Mouse (Mus musculus) C2C12 (cell line): Measurements from ENCODE around the gene A330070K13Rik.

ENCODE experiments used
- CEBPB ChIP-seq: IDR thresholded peaks from one replicate; pipeline ENCODE4 v1.6.1; 2011; ENCODE audit warnings: low read depth, mild to moderate bottlenecking, control low read depth, moderate library complexity
- CTCF ChIP-seq: IDR thresholded peaks from one replicate; pipeline ENCODE4 v1.5.1; 2011; ENCODE audit not compliant: control insufficient read depth, insufficient read depth, insufficient read length
- FOSL1 ChIP-seq: IDR thresholded peaks from one replicate; pipeline ENCODE4 v1.8.0; 2011; ENCODE audit warnings: mild to moderate bottlenecking, low read length; ENCODE audit not compliant: poor library complexity, insufficient read depth, severe bottlenecking
- MAX ChIP-seq: IDR thresholded peaks from one replicate; pipeline ENCODE4 v1.6.1; 2011; ENCODE audit warnings: mild to moderate bottlenecking, control low read depth
- MYOD1 ChIP-seq: IDR thresholded peaks from one replicate; pipeline ENCODE4 v1.6.1; 2011; ENCODE audit warnings: low read depth; ENCODE audit not compliant: control insufficient read depth, insufficient read length

DNA sequence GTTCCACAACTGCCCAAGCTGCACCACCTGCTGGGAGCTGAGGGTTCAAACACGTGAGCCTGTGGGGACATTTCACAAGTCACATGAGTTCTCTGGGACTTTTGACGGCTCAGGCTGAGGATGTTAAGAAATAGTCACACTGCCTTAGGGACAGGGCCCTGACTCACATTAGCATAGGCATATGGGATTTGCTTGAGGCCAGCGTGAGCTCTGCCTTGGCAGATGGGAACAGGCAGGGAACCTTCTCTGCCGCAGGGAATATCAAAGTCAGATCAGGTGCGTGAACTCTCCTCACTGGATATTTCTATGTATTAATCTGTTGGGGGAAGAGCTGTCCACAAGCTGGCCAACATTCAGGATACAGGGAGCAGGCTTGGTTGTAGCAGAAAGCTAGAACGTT lies 16.2 kb downstream of the A330070K13Rik start:
- TF ChIP-seq CTCF (no peak), CEBPB (no peak), MYOD1 (no peak), MAX (no peak), FOSL1 (no peak)
